Mouse (Mus musculus) layer of hippocampus, postnatal 25 days (tissue): ENCODE measurements at regions not wholly inside any gene's neighbourhood (a gene's known extent, or its start where the extent isn't known, plus 50 kb on each side); places are given as distances from the start of the nearest gene placed in this dataset.

Source experiments
- DNase-seq, 2 experiments: peaks; one replicate each; pipeline ENCODE4 v3.0.0; 2022; ENCODE audit warnings: mixed read lengths in 2 of 2, low spot score in 1 of 2; ENCODE audit errors: extremely low spot score in 1 of 2

- DNase-seq, result no peak
These were observed 186.0 kb upstream of the Satb2 start for GRCm38 (mm10) chr1:57164443-57164842.

- no peak for DNase-seq
These were observed 195.9 kb upstream of the Satb2 start for GRCm38 (mm10) chr1:57174289-57174890.

GRCm38 (mm10) chr1:57188796-57189319 is 188.6 kb upstream of the 1700066M21Rik start:
- no peak for DNase-seq

- DNase-seq, result no peak
These were observed 176.1 kb upstream of the 1700066M21Rik start for GRCm38 (mm10) chr1:57201274-57201673.

GRCm38 (mm10) chr1:57204331-57204730 is 173.1 kb upstream of the 1700066M21Rik start:
- DNase-seq, result no peak

- peak; percentile 54 to 81 for DNase-seq
These were observed 172.0 kb upstream of the 1700066M21Rik start for GRCm38 (mm10) chr1:57205198-57205987.

GRCm38 (mm10) chr1:57206496-57206895 is 170.9 kb upstream of the 1700066M21Rik start:
- DNase-seq, result no peak

- no peak for DNase-seq
These were observed 170.5 kb upstream of the 1700066M21Rik start for GRCm38 (mm10) chr1:57206944-57207343.

- DNase-seq, result no peak
These were observed 169.0 kb upstream of the 1700066M21Rik start for GRCm38 (mm10) chr1:57208415-57208814.

- DNase-seq, result no peak
These were observed 168.1 kb upstream of the 1700066M21Rik start for GRCm38 (mm10) chr1:57209281-57209680.

GRCm38 (mm10) chr1:57211046-57211445 is 166.4 kb upstream of the 1700066M21Rik start:
- DNase-seq, result no peak

GRCm38 (mm10) chr1:57213428-57213874 is 164.0 kb upstream of the 1700066M21Rik start:
- DNase-seq, result no peak

GRCm38 (mm10) chr1:57214266-57214665 is 163.2 kb upstream of the 1700066M21Rik start:
- DNase-seq, result no peak

GRCm38 (mm10) chr1:57217656-57218055 is 159.8 kb upstream of the 1700066M21Rik start:
- no peak for DNase-seq

GRCm38 (mm10) chr1:57218127-57218526 is 159.3 kb upstream of the 1700066M21Rik start:
- no peak for DNase-seq

GRCm38 (mm10) chr1:57218616-57219015 is 158.8 kb upstream of the 1700066M21Rik start:
- no peak for DNase-seq

- peak; percentile 30 to 56 for DNase-seq
These were observed 152.9 kb upstream of the 1700066M21Rik start for GRCm38 (mm10) chr1:57224425-57225104.

GRCm38 (mm10) chr1:57243607-57244408 is 133.6 kb upstream of the 1700066M21Rik start:
- DNase-seq, result no peak

- no peak for DNase-seq
These were observed 117.8 kb upstream of the 1700066M21Rik start for GRCm38 (mm10) chr1:57259626-57260025.
